Comparison of ENCODE assay signal across 28 mouse cellular contexts in the genomic region with DNA sequence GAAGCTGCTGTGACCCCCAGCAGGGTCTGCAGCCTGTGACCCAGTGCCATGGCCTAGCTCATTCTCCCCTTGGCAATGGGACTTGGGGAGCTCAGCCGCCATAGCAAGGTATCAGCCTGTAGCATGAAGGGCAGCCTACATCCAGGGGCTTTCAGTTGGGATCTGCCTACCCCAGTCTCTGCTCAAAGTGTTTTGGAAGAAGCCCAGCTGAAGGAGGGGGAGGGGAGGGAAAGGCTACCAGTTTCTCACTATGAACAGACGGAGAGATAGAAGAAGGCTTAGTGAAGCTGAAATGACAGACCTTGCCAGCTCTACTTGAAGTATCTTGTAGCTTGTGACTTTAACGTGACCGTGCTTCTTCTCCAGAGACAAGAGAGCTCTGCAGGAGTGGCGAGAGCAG. TPM values are rescaled to one million over a fixed set of nuclear protein-coding genes. Genes with fewer than 3 reads are reported as not detected.
DNase-seq lines count a peak whose midpoint lies in the region; ATAC-seq and TF ChIP-seq lines count a peak whose summit lies in the region.
"Had no signal": no experiment of that assay in that cellular context is flagged by ENCODE, and none has a peak within 500 bp of the region (broad histone marks: within the 10 kb centered on the region; RNA-seq: fewer than 3 reads in every experiment).

No protein-coding gene starts in this region.

- 67% methylated on average over 5 of the region's 5 CpGs for WGBS in heart, embryonic 10.5 days
- WGBS in heart, embryonic 15.5 days, result 58% methylated on average over 5 of the region's 5 CpGs
- WGBS in macrophage (ENCODE audit: missing documents), result 93% methylated on average over 5 of the region's 5 CpGs

- no peaks in the 10 kb centered on the region for H3K79me2 ChIP-seq in macrophage (ENCODE audit: inconsistent target)

- H3K4me3 ChIP-seq in heart, embryonic 10.5 days, result no peak overlapping the region
- no peak overlapping the region for H3K4me3 ChIP-seq in heart, embryonic 15.5 days
- no peak overlapping the region for H3K4me3 ChIP-seq in macrophage (ENCODE audit: inconsistent target)
- H3K4me3 ChIP-seq: embryonic facial prominence, embryonic 10.5 days; embryonic facial prominence, embryonic 13.5 days; erythroblast, embryonic 14.5 days; forebrain, embryonic 12.5 days; gastrocnemius, adult 2 months; heart, embryonic 12.5 days; hindbrain, embryonic 12.5 days; hindbrain, embryonic 15.5 days had no signal

- no peak for DNase-seq in heart, embryonic 10.5 days (ENCODE audit: low spot score)
- no peak for DNase-seq in heart, postnatal 4 days
- DNase-seq in heart, adult 11 months, result no peak
- peak; percentile 14 for DNase-seq in brain, embryonic 14.5 days (ENCODE audit: low read depth)
- DNase-seq: adrenal gland, adult 2 months; adrenal gland, postnatal 14 days; cerebellum, adult 18-20 months; cerebellum, adult 9-10 months; cerebellum, postnatal 25 days; embryo, embryonic 11 days; forebrain, postnatal 0 days; gastrocnemius, adult 2 months; gastrocnemius, postnatal 14 days; kidney, adult 2 months had no signal

- no peak for TF ChIP-seq CTCF in brain, embryonic 14.5 days (IDR thresholded peaks at IDR 0.05; ENCODE audit: borderline replicate concordance, extremely low read depth, insufficient read depth, insufficient read length)

- H3K4me2 ChIP-seq in heart, embryonic 15.5 days, result no peak overlapping the region
- H3K4me2 ChIP-seq: embryonic facial prominence, embryonic 13.5 days; forebrain, embryonic 12.5 days; hindbrain, embryonic 12.5 days; hindbrain, embryonic 15.5 days had no signal

- no peak overlapping the region for H3K9ac ChIP-seq in heart, embryonic 15.5 days
- H3K9ac ChIP-seq: embryonic facial prominence, embryonic 13.5 days; forebrain, embryonic 12.5 days; forebrain, postnatal 0 days; heart, embryonic 12.5 days; hindbrain, embryonic 12.5 days; hindbrain, embryonic 15.5 days had no signal

- H3K27ac ChIP-seq in heart, embryonic 10.5 days, result peak overlapping the region; percentile 90; the same call in 1 of the 2 replicates
- peak overlapping the region; percentile 87 for H3K27ac ChIP-seq in heart, embryonic 15.5 days
- peak overlapping the region; percentile 64; the same call in 1 of the 2 replicates for H3K27ac ChIP-seq in macrophage
- H3K27ac ChIP-seq: embryonic facial prominence, embryonic 13.5 days; forebrain, embryonic 12.5 days; gastrocnemius, adult 2 months; hindbrain, embryonic 12.5 days; hindbrain, embryonic 15.5 days had no signal

- peaks cover 67% of the 10 kb centered on the region for H3K4me1 ChIP-seq in heart, embryonic 10.5 days
- H3K4me1 ChIP-seq in heart, embryonic 15.5 days (replicated peaks), result peaks cover 52% of the 10 kb centered on the region

- H3K27me3 ChIP-seq in heart, embryonic 10.5 days (ENCODE audit: insufficient read depth, poor library complexity, severe bottlenecking), result no peaks in the 10 kb centered on the region
- no peaks in the 10 kb centered on the region for H3K27me3 ChIP-seq in heart, embryonic 15.5 days
- H3K27me3 ChIP-seq: embryonic facial prominence, embryonic 13.5 days; forebrain, embryonic 12.5 days; heart, embryonic 12.5 days; hindbrain, embryonic 12.5 days; hindbrain, embryonic 15.5 days had no signal

- ATAC-seq in heart, embryonic 15.5 days (replicated peaks; ENCODE audit: insufficient number of reproducible peaks, insufficient read depth, low FRiP score, low read depth), result no peak
- ATAC-seq: CD4-positive, CD25-positive, alpha-beta regulatory T cell, adult 4 months; forebrain, postnatal 0 days; intestine, postnatal 0 days had no signal

- TF ChIP-seq POLR2A in brain, embryonic 14.5 days (IDR thresholded peaks at IDR 0.05; ENCODE audit: borderline replicate concordance, extremely low read depth, insufficient read depth, insufficient read length, poor library complexity, severe bottlenecking), result no peak

- H3K36me3 ChIP-seq in heart, embryonic 10.5 days, result no peaks in the 10 kb centered on the region
- no peaks in the 10 kb centered on the region for H3K36me3 ChIP-seq in heart, embryonic 15.5 days
- H3K36me3 ChIP-seq in macrophage (ENCODE audit: inconsistent target), result no peaks in the 10 kb centered on the region
- H3K36me3 ChIP-seq: embryonic facial prominence, embryonic 10.5 days; embryonic facial prominence, embryonic 13.5 days; forebrain, embryonic 12.5 days; heart, embryonic 12.5 days; hindbrain, embryonic 12.5 days; hindbrain, embryonic 15.5 days had no signal

- H3K9me3 ChIP-seq in heart, embryonic 10.5 days, result no peaks in the 10 kb centered on the region
- H3K9me3 ChIP-seq in heart, embryonic 15.5 days (replicated peaks), result no peaks in the 10 kb centered on the region
- H3K9me3 ChIP-seq: embryonic facial prominence, embryonic 10.5 days; embryonic facial prominence, embryonic 13.5 days; forebrain, embryonic 12.5 days; heart, embryonic 12.5 days; hindbrain, embryonic 12.5 days; hindbrain, embryonic 15.5 days had no signal

RNA-seq across cellular contexts. Expression of gene Stk32c, which starts 16.7 kb away (rescaled TPM):
- polyA plus RNA-seq in heart, embryonic 10.5 days (2016; fragmentation: Nextera tagmentation; extraction: Ambion mirVana), result not detected in 2 replicates
- 1 to 10 TPM; 3.3 to 3.4 TPM for total RNA-seq in heart, postnatal 4 days (2021)
- polyA plus RNA-seq in heart, embryonic 15.5 days (2015; fragmentation: Nextera tagmentation; extraction: Ambion mirVana), result 0.08 and 0.10 TPM in 2 replicates
- polyA plus RNA-seq in brain, embryonic 14.5 days (2012; rRNA removed), result 22.1 and 27.9 TPM in 2 replicates
- 1 to 10 TPM in 7 of 26 experiments, under 1 TPM in 16, not detected in 3; 0.31 to 2.4 (median 0.62) TPM for total RNA-seq in macrophage (2018; cell fraction: chromatin; rRNA removed)
- under 1 TPM in 24 of 26 experiments, not detected in 2; 0.07 to 0.26 (median 0.15) TPM for total RNA-seq in macrophage (2018; cell fraction: cytosol; rRNA removed)
- 1 to 10 TPM in 2 of 26 experiments, under 1 TPM in 12, not detected in 12; 0.23 to 1.5 (median 0.38) TPM for total RNA-seq in macrophage (2018; cell fraction: nucleus; rRNA removed)
- polyA plus RNA-seq in macrophage (2018), result 0.17 to 0.21 TPM (median 0.19 TPM) in 3 replicates
- total RNA-seq: hematopoietic stem cell, adult 5-6 weeks; MEL had no signal
- polyA plus RNA-seq: erythroblast, embryonic 14.5 days; heart, embryonic 12.5 days; kidney, embryonic 14.5 days had no signal

RNA-seq across cellular contexts. Expression of gene Lrrc27, which starts 17.0 kb away (rescaled TPM):
- polyA plus RNA-seq in heart, embryonic 10.5 days (2016; fragmentation: Nextera tagmentation; extraction: Ambion mirVana), result 4.5 TPM in 2 replicates
- total RNA-seq in heart, postnatal 4 days (2021), result 1 to 10 TPM; 3.4 to 5.0 TPM
- 3.0 and 3.5 TPM in 2 replicates for polyA plus RNA-seq in heart, embryonic 15.5 days (2015; fragmentation: Nextera tagmentation; extraction: Ambion mirVana)
- 3.8 and 8.3 TPM in 2 replicates for polyA plus RNA-seq in brain, embryonic 14.5 days (2012; rRNA removed)
- total RNA-seq in macrophage (2018; cell fraction: chromatin; rRNA removed), result 10 to 100 TPM in 25 of 26 experiments, 1 to 10 TPM in 1; 6.5 to 82.5 (median 31.4) TPM
- total RNA-seq in macrophage (2018; cell fraction: cytosol; rRNA removed), result 10 to 100 TPM; 20.5 to 77.7 (median 44.0) TPM
- total RNA-seq in macrophage (2018; cell fraction: nucleus; rRNA removed), result 100 to 1,000 TPM in 2 of 26 experiments, 10 to 100 TPM in 23, 1 to 10 TPM in 1; 7.1 to 116 (median 41.1) TPM
- 73.4 to 159 TPM (median 94.3 TPM) in 3 replicates for polyA plus RNA-seq in macrophage (2018)
- polyA plus RNA-seq: erythroblast, embryonic 14.5 days had no signal

RNA-seq across cellular contexts. Expression of gene Pwwp2b, which starts 18.4 kb away (rescaled TPM):
- polyA plus RNA-seq in heart, embryonic 10.5 days (2016; fragmentation: Nextera tagmentation; extraction: Ambion mirVana), result 10.5 and 11.1 TPM in 2 replicates
- 1 to 10 TPM; 7.9 to 9.3 TPM for total RNA-seq in heart, postnatal 4 days (2021)
- polyA plus RNA-seq in heart, embryonic 15.5 days (2015; fragmentation: Nextera tagmentation; extraction: Ambion mirVana), result 7.0 and 8.5 TPM in 2 replicates
- 4.3 and 4.5 TPM in 2 replicates for polyA plus RNA-seq in brain, embryonic 14.5 days (2012; rRNA removed)
- total RNA-seq in macrophage (2018; cell fraction: chromatin; rRNA removed), result 100 to 1,000 TPM in 1 of 26 experiments, 10 to 100 TPM in 25; 20.0 to 106 (median 39.1) TPM
- total RNA-seq in macrophage (2018; cell fraction: cytosol; rRNA removed), result 10 to 100 TPM; 12.0 to 39.3 (median 24.7) TPM
- 10 to 100 TPM; 13.7 to 86.6 (median 34.0) TPM for total RNA-seq in macrophage (2018; cell fraction: nucleus; rRNA removed)
- polyA plus RNA-seq in macrophage (2018), result 25.2 to 32.3 TPM (median 28.0 TPM) in 3 replicates
- polyA plus RNA-seq: erythroblast, embryonic 14.5 days had no signal

Comparison
In these comparisons a context has a peak if more than half of its experiments do, and no peak if none do; other contexts are left out.
1. RNA of gene Stk32c, which starts 16.7 kb away (polyA plus RNA-seq): 22.1 to 27.9 TPM in brain, embryonic 14.5 days; 0.17 to 0.21 TPM in macrophage, 0.08 to 0.10 TPM in heart, embryonic 15.5 days and not detected in heart, embryonic 10.5 days; every median in the first group is over 10 times any median in the second.
2. Peak in every context shown above with its lines, with median percentiles within 50 percentile points of each other: H3K27ac ChIP-seq.